Mouse (Mus musculus): Measurements from ENCODE around the gene Faim. TPM values are rescaled to one million over a fixed set of nuclear protein-coding genes. Genes with fewer than 3 reads are reported as not detected.

Faim gene
- polyA plus RNA-seq, 1 experiment from 2014 or later: 117 TPM

- H3K4me3 ChIP-seq: no peak overlapping the region
These were observed 35.6 kb downstream of the Faim start for GRCm38 (mm10) chr9:99021751-99022150.

GRCm38 (mm10) chr9:99032031-99032430 lies 45.9 kb downstream of the Faim start:
- H3K27ac ChIP-seq: no peak overlapping the region
- 82% methylated on average over 8 of the region's 8 CpGs for WGBS

More at GRCm38 (mm10) chr9:99021751-99022150, 35.6 kb downstream of the Faim start:
- H3K27ac ChIP-seq: no peak overlapping the region
- H3K9me3 ChIP-seq: no peaks in the 10 kb centered on the region
- H3K9ac ChIP-seq: no peak overlapping the region
- no peaks in the 10 kb centered on the region for H3K36me3 ChIP-seq
- no peaks in the 10 kb centered on the region for H3K4me1 ChIP-seq (replicated peaks)
- no peak overlapping the region for H3K4me2 ChIP-seq
- 84% methylated on average over 4 of the region's 4 CpGs for WGBS
- no peaks in the 10 kb centered on the region for H3K27me3 ChIP-seq
- ATAC-seq (ENCODE audit: low FRiP score): no peak

GRCm38 (mm10) chr9:99034111-99034510 lies 47.9 kb downstream of the Faim start:
- no peaks in the 10 kb centered on the region for H3K9me3 ChIP-seq
- H3K36me3 ChIP-seq: peaks cover 14% of the 10 kb centered on the region
- no peak overlapping the region for H3K27ac ChIP-seq
- H3K4me3 ChIP-seq: no peak overlapping the region
- H3K4me2 ChIP-seq: no peak overlapping the region
- no peak for ATAC-seq (ENCODE audit: low FRiP score)
- no peaks in the 10 kb centered on the region for H3K4me1 ChIP-seq (replicated peaks)
- no peak overlapping the region for H3K9ac ChIP-seq
- H3K27me3 ChIP-seq: no peaks in the 10 kb centered on the region
- WGBS: 84% methylated on average over 8 of the region's 8 CpGs

More at GRCm38 (mm10) chr9:99032031-99032430, 45.9 kb downstream of the Faim start:
- ATAC-seq (ENCODE audit: low FRiP score): no peak
- Histone ChIP-seq H3K9ac (no peak overlapping the region), H3K4me1 (replicated peaks) (no peaks in the 10 kb centered on the region), H3K36me3 (no peaks in the 10 kb centered on the region), H3K9me3 (no peaks in the 10 kb centered on the region), H3K4me3 (no peak overlapping the region), H3K27me3 (no peaks in the 10 kb centered on the region), H3K4me2 (no peak overlapping the region)

- Histone ChIP-seq H3K27ac (no peak within 1 kb of the TSS), H3K4me2 (no peak within 1 kb of the TSS), H3K4me1 (replicated peaks) (no peaks in the 10 kb centered on the region), H3K27me3 (no peaks in the 10 kb centered on the region), H3K9ac (no peak within 1 kb of the TSS), H3K4me3 (no peak within 1 kb of the TSS), H3K36me3 (peaks cover 25% of the 10 kb centered on the region), H3K9me3 (no peaks in the 10 kb centered on the region)
- no peak for ATAC-seq (ENCODE audit: low FRiP score)
- 86% methylated on average over 12 of the region's 12 CpGs for WGBS
These were observed 49.4 kb downstream of the Faim start, which contains the start of gene Gm1123 for GRCm38 (mm10) chr9:99035575-99035974. Gene Gm1123, minus strand, starts transcription at chr9:99035715.

GRCm38 (mm10) chr9:99041994-99042393 lies 55.8 kb downstream of the Faim start:
- ATAC-seq (ENCODE audit: low FRiP score): no peak
- WGBS: 82% methylated on average over 9 of the region's 9 CpGs
- Histone ChIP-seq H3K4me1 (replicated peaks) (no peaks in the 10 kb centered on the region), H3K4me3 (no peak overlapping the region), H3K27ac (no peak overlapping the region), H3K9ac (no peak overlapping the region), H3K9me3 (no peaks in the 10 kb centered on the region), H3K36me3 (peaks cover 70% of the 10 kb centered on the region), H3K27me3 (no peaks in the 10 kb centered on the region), H3K4me2 (no peak overlapping the region)

GRCm38 (mm10) chr9:99042641-99043040 lies 56.5 kb downstream of the Faim start:
- Histone ChIP-seq H3K4me2 (no peak overlapping the region), H3K4me1 (replicated peaks) (no peaks in the 10 kb centered on the region), H3K27me3 (no peaks in the 10 kb centered on the region), H3K9ac (no peak overlapping the region), H3K27ac (no peak overlapping the region), H3K36me3 (peaks cover 65% of the 10 kb centered on the region), H3K9me3 (no peaks in the 10 kb centered on the region), H3K4me3 (no peak overlapping the region)
- WGBS: 97% methylated on average over 4 of the region's 4 CpGs
- ATAC-seq (ENCODE audit: low FRiP score): no peak

- no peak for ATAC-seq (ENCODE audit: low FRiP score)
- Histone ChIP-seq H3K27me3 (no peaks in the 10 kb centered on the region), H3K9me3 (no peaks in the 10 kb centered on the region), H3K27ac (no peak overlapping the region), H3K9ac (no peak overlapping the region), H3K4me1 (replicated peaks) (0 out of 2 replicates have a peak, but pooled peaks cover 3% of the 10 kb centered on the region), H3K4me2 (no peak overlapping the region), H3K36me3 (peaks cover 51% of the 10 kb centered on the region), H3K4me3 (no peak overlapping the region)
- 85% methylated on average over 8 of the region's 8 CpGs for WGBS
These were observed 58.6 kb downstream of the Faim start for GRCm38 (mm10) chr9:99044761-99045160.

GRCm38 (mm10) chr9:99048724-99049250 lies 62.6 kb downstream of the Faim start:
- H3K4me3 ChIP-seq: no peak overlapping the region
- no peak overlapping the region; the same call in 1 of the 2 replicates for H3K27ac ChIP-seq
- no peaks in the 10 kb centered on the region for H3K27me3 ChIP-seq
- H3K4me1 ChIP-seq (replicated peaks): 0 out of 2 replicates have a peak, but pooled peaks cover 3% of the 10 kb centered on the region
- no peak for ATAC-seq (ENCODE audit: low FRiP score)
- H3K9ac ChIP-seq: no peak overlapping the region
- no peak overlapping the region for H3K4me2 ChIP-seq
- peaks cover 49% of the 10 kb centered on the region for H3K36me3 ChIP-seq
- 62% methylated on average over 1 of the region's 1 CpGs for WGBS
- H3K9me3 ChIP-seq: no peaks in the 10 kb centered on the region

GRCm38 (mm10) chr9:99049760-99050159 lies 63.6 kb downstream of the Faim start:
- H3K4me3 ChIP-seq: no peak overlapping the region
- H3K27ac ChIP-seq: no peak overlapping the region
- H3K27me3 ChIP-seq: no peaks in the 10 kb centered on the region
- no peaks in the 10 kb centered on the region for H3K9me3 ChIP-seq
- H3K4me1 ChIP-seq (replicated peaks): 0 out of 2 replicates have a peak, but pooled peaks cover 3% of the 10 kb centered on the region
- peaks cover 49% of the 10 kb centered on the region for H3K36me3 ChIP-seq
- 75% methylated on average over 6 of the region's 6 CpGs for WGBS
- no peak overlapping the region for H3K4me2 ChIP-seq
- H3K9ac ChIP-seq: no peak overlapping the region
- ATAC-seq (ENCODE audit: low FRiP score): no peak

Other genes with a start within 250 kb of the Faim start
- gene Prr23a1, start 143.9 kb upstream of the Faim start, polyA plus RNA-seq (2015; fragmentation: Nextera tagmentation; extraction: Ambion mirVana): 0.23 TPM in 1 of 2 replicates, not detected in the other
- not detected in 2 replicates for gene Prr23a2, start 129.9 kb upstream of the Faim start, polyA plus RNA-seq (2015; fragmentation: Nextera tagmentation; extraction: Ambion mirVana)
- gene Prr23a3, start 121.6 kb upstream of the Faim start, polyA plus RNA-seq (2015; fragmentation: Nextera tagmentation; extraction: Ambion mirVana): 0.14 TPM in 1 of 2 replicates, not detected in the other
- gene 7420426K07Rik, start 83.3 kb upstream of the Faim start, polyA plus RNA-seq (2015; fragmentation: Nextera tagmentation; extraction: Ambion mirVana): not detected in 2 replicates
- gene Foxl2, start 31.1 kb upstream of the Faim start, polyA plus RNA-seq (2015; fragmentation: Nextera tagmentation; extraction: Ambion mirVana): 0.61 TPM in 2 replicates
- gene Gm1123, start 49.3 kb downstream of the Faim start, polyA plus RNA-seq (2015; fragmentation: Nextera tagmentation; extraction: Ambion mirVana): 0.10 and 0.21 TPM in 2 replicates
- gene Pik3cb, start 154.2 kb downstream of the Faim start, polyA plus RNA-seq (2015; fragmentation: Nextera tagmentation; extraction: Ambion mirVana): 3.2 and 4.3 TPM in 2 replicates